Mouse (Mus musculus) MEL (cell line): ENCODE data around the gene Depdc5. TPM values are rescaled to one million over a fixed set of nuclear protein-coding genes. Genes with fewer than 3 reads are reported as not detected.

Experiments used
- DNase-seq: peaks from one replicate; pipeline ENCODE4 v3.0.0; 2011; ENCODE audit warnings: low read depth, low spot score
- H3K27ac ChIP-seq: 2 replicates; pipeline ENCODE4 v1.5.1; 2012; ENCODE audit warnings: low read depth, mild to moderate bottlenecking, control low read depth, low read length, moderate library complexity; ENCODE audit not compliant: control insufficient read depth
- H3K27me3 ChIP-seq, 2 experiments: fragments of 150-350 bp in 1 of 2; sonication (generic) in 1 of 2; 2 replicates each; pipeline ENCODE4 v1.6.1; 2012; ENCODE audit warnings: low read length in 2 of 2, mild to moderate bottlenecking in 2 of 2, improper control_type of control experiment in 1 of 2, moderate library complexity in 1 of 2; ENCODE audit not compliant: insufficient read depth in 2 of 2, control insufficient read depth in 1 of 2
- H3K36me3 ChIP-seq, 2 experiments: 2 replicates each; pipeline ENCODE4 v1.6.1; 2012 to 2014; ENCODE audit warnings: low read length in 2 of 2, improper control_type of control experiment in 1 of 2, inconsistent platforms in 1 of 2, mild to moderate bottlenecking in 1 of 2; ENCODE audit not compliant: insufficient read depth in 2 of 2, control insufficient read depth in 1 of 2
- H3K4me1 ChIP-seq, 2 experiments: fragments of 150-350 bp in 1 of 2; sonication (generic) in 1 of 2; 2 replicates each; pipeline ENCODE4 v1.6.1; 2012; ENCODE audit warnings: low read length in 2 of 2, improper control_type of control experiment in 1 of 2, mild to moderate bottlenecking in 1 of 2; ENCODE audit not compliant: insufficient read depth in 2 of 2, control insufficient read depth in 1 of 2
- H3K4me3 ChIP-seq, 2 experiments: fragments of 150-350 bp in 1 of 2; sonication (generic) in 1 of 2; 2 replicates each; pipeline ENCODE4 v1.5.1; 2012; ENCODE audit warnings: low read depth in 2 of 2, low read length in 2 of 2, mild to moderate bottlenecking in 2 of 2, moderate library complexity in 2 of 2, control low read depth in 1 of 2, improper control_type of control experiment in 1 of 2; ENCODE audit not compliant: control insufficient read depth in 1 of 2, insufficient read depth in 1 of 2
- H3K79me2 ChIP-seq: 2 replicates; pipeline ENCODE4 v1.6.1; 2012; ENCODE audit warnings: mild to moderate bottlenecking, low read length, moderate library complexity; ENCODE audit not compliant: control insufficient read depth, poor library complexity, insufficient read depth
- H3K9ac ChIP-seq: 2 replicates; pipeline ENCODE4 v1.6.1; 2012; ENCODE audit warnings: low read depth, mild to moderate bottlenecking, control low read depth, low read length, moderate library complexity; ENCODE audit not compliant: control insufficient read depth, poor library complexity, severe bottlenecking
- H3K9me3 ChIP-seq: fragments of 150-350 bp; sonication (generic); replicated peaks from 2 replicates; pipeline ENCODE4 v1.6.1; 2012; ENCODE audit warnings: mild to moderate bottlenecking, low read length, improper control_type of control experiment, moderate library complexity; ENCODE audit not compliant: insufficient read depth
- BHLHE40 ChIP-seq: IDR thresholded peaks from 2 replicates; pipeline ENCODE4 v1.6.1; 2012; ENCODE audit warnings: low read depth, mild to moderate bottlenecking, inconsistent platforms, low read length, improper control_type of control experiment, borderline replicate concordance
- CHD2 ChIP-seq: IDR thresholded peaks from 2 replicates; pipeline ENCODE4 v1.6.1; 2011; ENCODE audit warnings: low read length, improper control_type of control experiment
- ELF1 ChIP-seq: IDR thresholded peaks from 2 replicates; pipeline ENCODE4 v1.6.1; 2014; ENCODE audit warnings: low read depth, mild to moderate bottlenecking, inconsistent platforms, low read length, improper control_type of control experiment, moderate library complexity
- EP300 ChIP-seq, 2 experiments: IDR thresholded peaks; 2 replicates each; pipeline ENCODE4 v1.6.1; 2011; ENCODE audit warnings: improper control_type of control experiment in 2 of 2, low read length in 2 of 2, low read depth in 1 of 2, mild to moderate bottlenecking in 1 of 2
- ETS1 ChIP-seq: IDR thresholded peaks from 2 replicates; pipeline ENCODE4 v1.6.1; 2012; ENCODE audit warnings: low read depth, mild to moderate bottlenecking, inconsistent platforms, low read length, improper control_type of control experiment, moderate library complexity
- GABPA ChIP-seq: IDR thresholded peaks from 2 replicates; pipeline ENCODE4 v1.6.1; 2012; ENCODE audit warnings: low read depth, mild to moderate bottlenecking, inconsistent platforms, low read length, improper control_type of control experiment, moderate library complexity
- GATA1 ChIP-seq: IDR thresholded peaks from 2 replicates; pipeline ENCODE4 v1.6.1; 2011; ENCODE audit warnings: low read depth, low read length, improper control_type of control experiment
- HCFC1 ChIP-seq: IDR thresholded peaks from 2 replicates; pipeline ENCODE4 v1.6.1; 2012; ENCODE audit warnings: low read depth, mild to moderate bottlenecking, inconsistent platforms, low read length, improper control_type of control experiment, moderate library complexity
- JUND ChIP-seq: IDR thresholded peaks from 2 replicates; pipeline ENCODE4 v1.6.1; 2011; ENCODE audit warnings: low read depth, mild to moderate bottlenecking, improper control_type of control experiment, low read length
- KAT2A ChIP-seq: conservative IDR thresholded peaks from 2 replicates; pipeline ENCODE4 v1.6.1; 2012; ENCODE audit warnings: low read depth, low read length, improper control_type of control experiment, inconsistent platforms
- MAFK ChIP-seq: IDR thresholded peaks from 2 replicates; pipeline ENCODE4 v1.6.1; 2011; ENCODE audit warnings: low read depth, mild to moderate bottlenecking, low read length, improper control_type of control experiment, borderline replicate concordance
- MAZ ChIP-seq: IDR thresholded peaks from 2 replicates; pipeline ENCODE4 v1.6.1; 2012; ENCODE audit warnings: low read depth, mild to moderate bottlenecking, inconsistent platforms, low read length, improper control_type of control experiment
- MEF2A ChIP-seq: IDR thresholded peaks from 2 replicates; pipeline ENCODE4 v1.6.1; 2014; ENCODE audit warnings: low read depth, mild to moderate bottlenecking, inconsistent platforms, low read length, improper control_type of control experiment; ENCODE audit not compliant: poor library complexity, insufficient replicate concordance, severe bottlenecking; ENCODE audit errors: extremely low read depth
- MXI1 ChIP-seq: IDR thresholded peaks from 2 replicates; pipeline ENCODE4 v1.6.1; 2011; ENCODE audit warnings: mild to moderate bottlenecking, low read depth, low read length, improper control_type of control experiment
- MYC ChIP-seq: IDR thresholded peaks from 2 replicates; pipeline ENCODE4 v1.6.1; 2011; ENCODE audit warnings: low read depth, mild to moderate bottlenecking, low read length, improper control_type of control experiment, moderate library complexity
- NELFE ChIP-seq: IDR thresholded peaks from 2 replicates; pipeline ENCODE4 v1.6.1; 2011; ENCODE audit warnings: low read depth, low read length, improper control_type of control experiment
- POLR2A ChIP-seq, 2 experiments: IDR thresholded peaks; 2 replicates each; pipeline ENCODE4 v1.6.1; 2011 to 2012; ENCODE audit warnings: low read length in 2 of 2, mild to moderate bottlenecking in 2 of 2, control low read depth in 1 of 2, improper control_type of control experiment in 1 of 2, low read depth in 1 of 2, moderate library complexity in 1 of 2; ENCODE audit not compliant: control insufficient read depth in 1 of 2, insufficient read depth in 1 of 2, poor library complexity in 1 of 2
- POLR2AphosphoS2 ChIP-seq: IDR thresholded peaks from 2 replicates; pipeline ENCODE4 v1.6.1; 2011; ENCODE audit warnings: low read length, improper control_type of control experiment
- POLR2AphosphoS5 ChIP-seq: IDR thresholded peaks from 2 replicates; pipeline ENCODE4 v1.6.1; 2012; ENCODE audit warnings: low read depth, borderline replicate concordance, mild to moderate bottlenecking, inconsistent platforms, low read length, moderate library complexity, mixed read lengths
- RCOR1 ChIP-seq: IDR thresholded peaks from 2 replicates; pipeline ENCODE4 v1.6.1; 2012; ENCODE audit warnings: low read depth, mild to moderate bottlenecking, inconsistent platforms, low read length, improper control_type of control experiment
- SIN3A ChIP-seq: IDR thresholded peaks from 2 replicates; pipeline ENCODE4 v1.6.1; 2012; ENCODE audit warnings: low read length, improper control_type of control experiment, inconsistent platforms
- TAL1 ChIP-seq: IDR thresholded peaks from 2 replicates; pipeline ENCODE4 v1.6.1; 2012; ENCODE audit warnings: mild to moderate bottlenecking, inconsistent platforms, low read length, moderate library complexity, mixed read lengths
- TBP ChIP-seq: IDR thresholded peaks from 2 replicates; pipeline ENCODE4 v1.8.0; 2011; ENCODE audit warnings: low read depth, low read length, improper control_type of control experiment
- UBTF ChIP-seq: IDR thresholded peaks from 2 replicates; pipeline ENCODE4 v1.6.1; 2012; ENCODE audit warnings: low read depth, mild to moderate bottlenecking, inconsistent platforms, low read length, improper control_type of control experiment, moderate library complexity, borderline replicate concordance; ENCODE audit not compliant: insufficient read depth
- USF1 ChIP-seq: IDR thresholded peaks from 2 replicates; pipeline ENCODE4 v1.6.1; 2014; ENCODE audit warnings: low read depth, mild to moderate bottlenecking, inconsistent platforms, low read length, improper control_type of control experiment, moderate library complexity
- USF2 ChIP-seq, 2 experiments: IDR thresholded peaks; 2 replicates each; pipeline ENCODE4 v1.6.1; 2011 to 2012; ENCODE audit warnings: improper control_type of control experiment in 2 of 2, low read length in 2 of 2, borderline replicate concordance in 1 of 2, inconsistent platforms in 1 of 2, low read depth in 1 of 2, mild to moderate bottlenecking in 1 of 2; ENCODE audit not compliant: insufficient read depth in 1 of 2
- ZKSCAN1 ChIP-seq: IDR thresholded peaks from 2 replicates; pipeline ENCODE4 v1.6.1; 2012; ENCODE audit warnings: low read depth, mild to moderate bottlenecking, inconsistent platforms, low read length, improper control_type of control experiment, moderate library complexity
- polyA plus RNA-seq, 2 experiments: library from polyadenylated mRNA; stranded (reverse) in 1 of 2; unstranded in 1 of 2; fragments of >175 nt in 1 of 2; fragments of >200 nt in 1 of 2; gene quantifications; 2 replicates each; pipeline versions ENCODE4 v1.2.1 to v1.2.4; 2012; ENCODE audit warnings: low replicate concordance in 2 of 2, low read depth in 1 of 2; ENCODE audit not compliant: insufficient read length in 2 of 2, insufficient read depth in 1 of 2, missing spikeins in 1 of 2
- total RNA-seq: library from RNA; depleted of rRNA; stranded (reverse); fragments of 300-350 nt; gene quantifications from 2 replicates; pipeline ENCODE4 v1.2.3, GENCODE M21; 2012

The Depdc5 gene
- total and polyA plus RNA-seq, 3 experiments = 20.3 to 23.9 TPM; not detected in 1

DNA sequence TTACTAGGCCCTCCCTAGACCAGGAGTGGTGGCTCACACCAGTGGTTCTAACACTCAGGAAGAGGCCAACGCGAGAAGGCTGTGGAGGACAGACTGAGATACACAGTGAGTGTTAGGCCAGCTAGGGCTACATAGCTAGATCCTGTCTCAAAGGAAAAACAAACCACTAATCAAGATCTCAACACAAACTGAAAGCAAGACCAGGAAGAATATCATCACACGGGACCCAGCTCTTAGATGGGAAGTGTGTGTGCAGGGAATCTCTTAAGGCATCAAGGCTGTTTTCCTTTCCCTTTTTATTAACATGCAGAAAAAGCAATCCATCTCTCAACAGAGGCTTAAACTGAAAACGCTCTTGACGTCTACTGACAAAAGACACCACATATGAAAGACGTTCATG is 11.5 kb upstream of the Depdc5 start:
- Histone ChIP-seq H3K79me2 (peaks cover 57% of the 10 kb centered on the region), H3K27ac (peak overlapping the region; percentile 12), H3K27me3 (no peaks in the 10 kb centered on the region), H3K4me1 (peaks cover 24% of the 10 kb centered on the region in 2 experiments), H3K9me3 (no peaks in the 10 kb centered on the region), H3K4me3 (peak overlapping the region; percentile 83 to 97), H3K9ac (peak overlapping the region; percentile 90), H3K36me3 (peaks cover 20 to 36% of the 10 kb centered on the region in 2 experiments)
- DNase-seq = peak; percentile 54
- TF ChIP-seq ETS1 = peak; percentile 51; the same call in 1 of the 2 replicates
- TF ChIP-seq SIN3A = peak; percentile 54
- 0 out of 2 replicates have a peak, but pooled peaks have one; percentile 27 for TF ChIP-seq GATA1
- no peak for TF ChIP-seq MEF2A
- peak; percentile 17; the same call in 1 of the 2 replicates for TF ChIP-seq MXI1
- no peak for TF ChIP-seq RCOR1
- TF ChIP-seq MYC = no peak
- no peak for TF ChIP-seq POLR2AphosphoS2
- TF ChIP-seq ELF1 = 0 out of 2 replicates have a peak, but pooled peaks have one; percentile 12

GRCm38 (mm10) chr5:32853731-32854507 is 9.6 kb upstream of the Depdc5 start, which contains the start of gene Prr14l:
Gene Prr14l (minus strand): TSS chr5:32854256.
- H3K9me3 ChIP-seq = no peaks in the 10 kb centered on the region
- no peaks in the 10 kb centered on the region for H3K27me3 ChIP-seq
- H3K4me1 ChIP-seq = peaks cover 11 to 15% of the 10 kb centered on the region in 2 experiments
- H3K4me3 ChIP-seq = peak within 1 kb of the TSS; percentile 83 to 97
- H3K9ac ChIP-seq = peak within 1 kb of the TSS; percentile 90
- peak within 1 kb of the TSS; percentile 84 for H3K27ac ChIP-seq
- peaks cover 11 to 23% of the 10 kb centered on the region in 2 experiments for H3K36me3 ChIP-seq
- H3K79me2 ChIP-seq = peaks cover 40% of the 10 kb centered on the region
- DNase-seq = peak; percentile 100
- TF ChIP-seq GATA1 (no peak), CHD2 (peak; percentile 24; the same call in 1 of the 2 replicates), MEF2A (no peak), MAZ (peak; percentile 96), BHLHE40 (peak; percentile 29; the same call in 1 of the 2 replicates), HCFC1 (peak; percentile 90), POLR2AphosphoS5 (no peak), ELF1 (peak; percentile 98), USF1 (no peak; the same call in 1 of the 2 replicates), MAFK (no peak), EP300 (IDR thresholded peaks at IDR 0.05; ENCODE audit: low read depth in 1 of 2, low read length in 2 of 2) (peak in 1 of 2 experiments; percentile 80; a peak in 2 of 4 replicates), ETS1 (peak; percentile 80), ZKSCAN1 (no peak), TBP (peak; percentile 74), NELFE (peak; percentile 89), UBTF (peak; percentile 60; the same call in 1 of the 2 replicates), POLR2AphosphoS2 (peak; percentile 92; the same call in 1 of the 2 replicates), KAT2A (peak; percentile 65; the same call in 1 of the 2 replicates), POLR2A (IDR thresholded peaks at IDR 0.05; ENCODE audit: control insufficient read depth in 1 of 2, insufficient read depth in 1 of 2, low read depth in 1 of 2, low read length in 2 of 2, poor library complexity in 1 of 2) (peak; percentile 94 to 95), GABPA (no peak), TAL1 (no peak), JUND (no peak), SIN3A (peak; percentile 97), USF2 (IDR thresholded peaks at IDR 0.05; ENCODE audit: borderline replicate concordance in 1 of 2, insufficient read depth in 1 of 2, low read depth in 1 of 2, low read length in 2 of 2) (no peak)
